Mouse (Mus musculus) G1E (cell line): Measurements from ENCODE around the gene Taar8b.
"Not testable (repeated sequence)": the region's sequence is repeated elsewhere in the genome, so short reads cannot be mapped to it uniquely, and the experiment has no call there.

Experiments used
- CTCF ChIP-seq: IDR thresholded peaks from 2 replicates; pipeline ENCODE4 v1.5.1; 2012; ENCODE audit warnings: low read depth, low read length, inconsistent platforms, mixed read lengths
- GATA1 ChIP-seq: IDR thresholded peaks from 2 replicates; pipeline ENCODE4 v1.6.1; 2012; ENCODE audit warnings: borderline replicate concordance, low read length, inconsistent platforms, mixed read lengths
- TAL1 ChIP-seq: conservative IDR thresholded peaks from 2 replicates; pipeline ENCODE4 v1.6.1; 2012; ENCODE audit warnings: low read depth, low read length, inconsistent platforms, mixed read lengths

DNA sequence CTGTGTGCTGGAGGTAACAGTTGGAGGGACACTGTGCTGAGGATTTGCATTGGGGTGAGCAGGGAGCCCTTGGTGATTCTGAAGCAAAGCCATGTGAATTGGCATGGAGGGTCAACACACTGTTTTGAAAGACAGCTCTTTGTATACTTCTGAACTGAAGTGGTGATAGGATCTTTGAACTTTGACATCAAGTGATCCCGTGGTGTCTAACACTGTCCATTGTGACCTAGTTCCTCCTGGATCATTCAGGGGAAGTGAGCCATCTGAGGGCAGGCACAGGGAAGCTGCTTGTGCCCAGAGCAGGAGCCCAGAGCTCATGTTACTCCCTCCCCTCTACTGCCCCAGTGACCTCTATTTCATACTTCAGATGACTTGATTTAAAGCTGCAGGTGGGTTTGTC lies 11.2 kb upstream of the Taar8b start:
- not testable (repeated sequence) for TF ChIP-seq CTCF, TAL1, GATA1
